Mouse (Mus musculus) heart, embryonic 15.5 days (tissue): ENCODE measurements around the gene Lrig3. TPM values are rescaled to one million over a fixed set of nuclear protein-coding genes. Genes with fewer than 3 reads are reported as not detected.

Experiments used
- ATAC-seq: fragments of 200-750 bp; cut with Nextera tagmentation; replicated peaks from 2 replicates; pipeline ENCODE4 v1.8.0; 2017; ENCODE audit warnings: low read depth, moderate TSS enrichment; ENCODE audit not compliant: insufficient number of reproducible peaks, insufficient read depth, low FRiP score
- H3K27ac ChIP-seq: fragments of 300-500 bp; sonication (generic); 2 replicates; pipeline ENCODE4 v1.5.1; 2015; ENCODE audit warnings: mild to moderate bottlenecking, inconsistent platforms
- H3K27me3 ChIP-seq: fragments of 300-500 bp; sonication (generic); 2 replicates; pipeline ENCODE4 v1.6.1; 2015; ENCODE audit warnings: inconsistent platforms
- H3K36me3 ChIP-seq: fragments of 300-500 bp; sonication (generic); 2 replicates; pipeline ENCODE4 v1.6.1; 2015; ENCODE audit warnings: mild to moderate bottlenecking, inconsistent platforms
- H3K4me1 ChIP-seq: fragments of 300-500 bp; sonication (generic); replicated peaks from 2 replicates; pipeline ENCODE4 v1.6.1; 2015; ENCODE audit warnings: inconsistent platforms
- H3K4me2 ChIP-seq: fragments of 300-500 bp; sonication (generic); 2 replicates; pipeline ENCODE4 v1.6.1; 2015; ENCODE audit warnings: inconsistent platforms, mild to moderate bottlenecking, moderate library complexity
- H3K4me3 ChIP-seq: fragments of 300-500 bp; sonication (generic); 2 replicates; pipeline ENCODE4 v1.5.1; 2015; ENCODE audit warnings: mild to moderate bottlenecking, inconsistent platforms
- H3K9ac ChIP-seq: fragments of 300-500 bp; sonication (generic); 2 replicates; pipeline ENCODE4 v1.6.1; 2015; ENCODE audit warnings: mild to moderate bottlenecking, inconsistent platforms
- H3K9me3 ChIP-seq: fragments of 300-500 bp; sonication (generic); replicated peaks from 2 replicates; pipeline ENCODE4 v1.6.1; 2016; ENCODE audit warnings: inconsistent platforms
- WGBS: fragments of 180-500 bp; shearing (Covaris S2); methylation state at CpG from one replicate; pipeline ENCODE4 v1.1.7; 2015; ENCODE audit warnings: mixed read lengths; 5-methylcytosine and 5-hydroxymethylcytosine counted together
- polyA plus RNA-seq: library from polyadenylated mRNA; unstranded; fragments of >200 nt; fragmentation: Nextera tagmentation; extraction: Ambion mirVana; gene quantifications from 2 replicates; pipeline ENCODE4 v1.2.1, GENCODE M21; 2015

Lrig3 gene
- polyA plus RNA-seq, 1 experiment from 2014 or later: 1.5 TPM

GRCm38 (mm10) chr10:125967436-125968160 lies 1.6 kb downstream of the Lrig3 start:
- 17% methylated on average over 14 of the region's 14 CpGs for WGBS
- H3K4me3 ChIP-seq: peak overlapping the region; percentile 65
- H3K27me3 ChIP-seq: peaks cover 65% of the 10 kb centered on the region
- no peak overlapping the region for H3K27ac ChIP-seq
- H3K9me3 ChIP-seq: no peaks in the 10 kb centered on the region
- H3K4me1 ChIP-seq: peaks cover 12% of the 10 kb centered on the region
- H3K36me3 ChIP-seq: no peaks in the 10 kb centered on the region
- ATAC-seq: no peak
- H3K4me2 ChIP-seq: peak overlapping the region; percentile 96
- H3K9ac ChIP-seq: 0 out of 2 replicates have a peak overlapping the region, but pooled peaks have one; percentile 78

- Histone ChIP-seq H3K9ac (no peak overlapping the region), H3K4me2 (peak overlapping the region; percentile 96), H3K27me3 (peaks cover 56% of the 10 kb centered on the region), H3K36me3 (no peaks in the 10 kb centered on the region), H3K4me1 (peaks cover 12% of the 10 kb centered on the region), H3K27ac (no peak overlapping the region), H3K9me3 (no peaks in the 10 kb centered on the region), H3K4me3 (peak overlapping the region; percentile 65)
- ATAC-seq: no peak
- 28% methylated on average over 16 of the region's 16 CpGs for WGBS
These were observed 2.5 kb downstream of the Lrig3 start for GRCm38 (mm10) chr10:125968191-125969132.

GRCm38 (mm10) chr10:125969133-125969490 lies 3.1 kb downstream of the Lrig3 start:
- no peak for ATAC-seq
- WGBS: 40% methylated on average over 10 of the region's 10 CpGs
- no peak overlapping the region for H3K9ac ChIP-seq
- H3K4me2 ChIP-seq: peak overlapping the region; percentile 96; the same call in 1 of the 2 replicates
- peaks cover 12% of the 10 kb centered on the region for H3K4me1 ChIP-seq
- H3K27me3 ChIP-seq: peaks cover 50% of the 10 kb centered on the region
- H3K27ac ChIP-seq: no peak overlapping the region
- peak overlapping the region; percentile 65; the same call in 1 of the 2 replicates for H3K4me3 ChIP-seq
- H3K36me3 ChIP-seq: no peaks in the 10 kb centered on the region
- no peaks in the 10 kb centered on the region for H3K9me3 ChIP-seq

GRCm38 (mm10) chr10:125970031-125970430 lies 4.1 kb downstream of the Lrig3 start:
- no peak for ATAC-seq
- H3K9ac ChIP-seq: no peak overlapping the region
- no peak overlapping the region for H3K27ac ChIP-seq
- no peak overlapping the region for H3K4me3 ChIP-seq
- H3K4me2 ChIP-seq: no peak overlapping the region
- WGBS: 77% methylated on average over 2 of the region's 2 CpGs
- H3K27me3 ChIP-seq: peaks cover 41% of the 10 kb centered on the region
- no peaks in the 10 kb centered on the region for H3K9me3 ChIP-seq
- H3K36me3 ChIP-seq: no peaks in the 10 kb centered on the region
- peaks cover 12% of the 10 kb centered on the region for H3K4me1 ChIP-seq

GRCm38 (mm10) chr10:125970500-125970899 lies 4.5 kb downstream of the Lrig3 start:
- no peaks in the 10 kb centered on the region for H3K9me3 ChIP-seq
- H3K9ac ChIP-seq: no peak overlapping the region
- 38% methylated on average over 4 of the region's 4 CpGs for WGBS
- H3K27ac ChIP-seq: no peak overlapping the region
- ATAC-seq: no peak
- H3K4me3 ChIP-seq: no peak overlapping the region
- no peak overlapping the region for H3K4me2 ChIP-seq
- peaks cover 10% of the 10 kb centered on the region for H3K4me1 ChIP-seq
- no peaks in the 10 kb centered on the region for H3K36me3 ChIP-seq
- H3K27me3 ChIP-seq: peaks cover 39% of the 10 kb centered on the region

- Histone ChIP-seq H3K27me3 (peaks cover 18% of the 10 kb centered on the region; the same call in 1 of the 2 replicates), H3K4me1 (no peaks in the 10 kb centered on the region), H3K4me2 (no peak overlapping the region), H3K27ac (no peak overlapping the region), H3K36me3 (no peaks in the 10 kb centered on the region), H3K9ac (no peak overlapping the region), H3K4me3 (no peak overlapping the region), H3K9me3 (no peaks in the 10 kb centered on the region)
- ATAC-seq: no peak
- WGBS: 71% methylated on average over 6 of the region's 7 CpGs
These were observed 7.8 kb downstream of the Lrig3 start for GRCm38 (mm10) chr10:125973726-125974125.

GRCm38 (mm10) chr10:125981938-125982337 lies 16.0 kb downstream of the Lrig3 start:
- ATAC-seq: no peak

GRCm38 (mm10) chr10:125984473-125985035 lies 18.6 kb downstream of the Lrig3 start:
- Histone ChIP-seq H3K36me3 (no peaks in the 10 kb centered on the region), H3K4me1 (no peaks in the 10 kb centered on the region), H3K9me3 (no peaks in the 10 kb centered on the region), H3K9ac (no peak overlapping the region), H3K4me3 (no peak overlapping the region), H3K27ac (no peak overlapping the region), H3K4me2 (no peak overlapping the region), H3K27me3 (no peaks in the 10 kb centered on the region)
- 75% methylated on average over 9 of the region's 9 CpGs for WGBS
- no peak for ATAC-seq

More at GRCm38 (mm10) chr10:125981938-125982337, 16.0 kb downstream of the Lrig3 start:
- Histone ChIP-seq H3K4me2 (no peak overlapping the region), H3K9me3 (no peaks in the 10 kb centered on the region), H3K9ac (no peak overlapping the region), H3K27me3 (no peaks in the 10 kb centered on the region), H3K36me3 (no peaks in the 10 kb centered on the region), H3K27ac (no peak overlapping the region), H3K4me1 (no peaks in the 10 kb centered on the region), H3K4me3 (no peak overlapping the region)
- 83% methylated on average over 5 of the region's 5 CpGs for WGBS

- Histone ChIP-seq H3K27ac (no peak overlapping the region), H3K4me2 (no peak overlapping the region), H3K36me3 (no peaks in the 10 kb centered on the region), H3K27me3 (no peaks in the 10 kb centered on the region), H3K9ac (no peak overlapping the region), H3K4me1 (no peaks in the 10 kb centered on the region), H3K9me3 (no peaks in the 10 kb centered on the region), H3K4me3 (no peak overlapping the region)
- WGBS: 79% methylated on average over 1 of the region's 1 CpGs
- no peak for ATAC-seq
These were observed 19.8 kb downstream of the Lrig3 start for GRCm38 (mm10) chr10:125985795-125986194.

- H3K4me3 ChIP-seq: no peak overlapping the region
- no peak overlapping the region for H3K4me2 ChIP-seq
- no peak overlapping the region for H3K9ac ChIP-seq
- H3K4me1 ChIP-seq: no peaks in the 10 kb centered on the region
- ATAC-seq: no peak
- no peaks in the 10 kb centered on the region for H3K9me3 ChIP-seq
- H3K27ac ChIP-seq: no peak overlapping the region
- H3K36me3 ChIP-seq: no peaks in the 10 kb centered on the region
- WGBS: 82% methylated on average over 9 of the region's 9 CpGs
- no peaks in the 10 kb centered on the region for H3K27me3 ChIP-seq
These were observed 20.5 kb downstream of the Lrig3 start for GRCm38 (mm10) chr10:125986443-125986842.

- Histone ChIP-seq H3K4me1 (no peaks in the 10 kb centered on the region), H3K9ac (no peak overlapping the region), H3K4me3 (no peak overlapping the region), H3K27me3 (no peaks in the 10 kb centered on the region), H3K9me3 (no peaks in the 10 kb centered on the region), H3K27ac (no peak overlapping the region), H3K4me2 (no peak overlapping the region), H3K36me3 (no peaks in the 10 kb centered on the region)
- WGBS: 54% methylated on average over 6 of the region's 6 CpGs
- ATAC-seq: no peak
These were observed 21.3 kb downstream of the Lrig3 start for GRCm38 (mm10) chr10:125987307-125987706.
